Mouse (Mus musculus) stomach, embryonic 14.5 days (tissue): ENCODE measurements around the gene Rnf213. TPM values are rescaled to one million over a fixed set of nuclear protein-coding genes. Genes with fewer than 3 reads are reported as not detected.

Experiments
- ATAC-seq: fragments of 200-750 bp; cut with Nextera tagmentation; 2 replicates; pipeline ENCODE4 v1.8.0; 2017; ENCODE audit warnings: low read depth, moderate TSS enrichment; ENCODE audit not compliant: insufficient number of reproducible peaks, insufficient read depth, low FRiP score
- H3K27ac ChIP-seq: fragments of 300-500 bp; sonication (generic); 2 replicates; pipeline ENCODE4 v1.5.1; 2014; ENCODE audit warnings: mild to moderate bottlenecking, low read length, moderate library complexity, mixed read lengths
- H3K27me3 ChIP-seq: fragments of 300-500 bp; sonication (generic); 2 replicates; pipeline ENCODE4 v1.6.1; 2014; ENCODE audit warnings: low read length, control low read depth, mixed read lengths; ENCODE audit not compliant: control insufficient read depth, insufficient read depth
- H3K36me3 ChIP-seq: fragments of 300-500 bp; sonication (generic); 2 replicates; pipeline ENCODE4 v1.6.1; 2014; ENCODE audit warnings: mild to moderate bottlenecking, control low read depth, low read length, moderate library complexity, mixed read lengths; ENCODE audit not compliant: control insufficient read depth, insufficient read depth
- H3K4me1 ChIP-seq: fragments of 300-500 bp; sonication (generic); 2 replicates; pipeline ENCODE4 v1.6.1; 2014; ENCODE audit warnings: low read length, control low read depth, mixed read lengths; ENCODE audit not compliant: control insufficient read depth, insufficient read depth
- H3K4me2 ChIP-seq: fragments of 300-500 bp; sonication (generic); replicated peaks from 2 replicates; pipeline ENCODE4 v1.6.1; 2014; ENCODE audit warnings: low read depth, low read length, control low read depth
- H3K4me3 ChIP-seq: fragments of 300-500 bp; sonication (generic); 2 replicates; pipeline ENCODE4 v1.5.1; 2014; ENCODE audit warnings: low read depth, low read length, control low read depth
- H3K9ac ChIP-seq: fragments of 300-500 bp; sonication (generic); replicated peaks from 2 replicates; pipeline ENCODE4 v1.6.1; 2014; ENCODE audit warnings: low read depth, mild to moderate bottlenecking, control low read depth, low read length, moderate library complexity, mixed read lengths
- H3K9me3 ChIP-seq: fragments of 300-500 bp; sonication (generic); 2 replicates; pipeline ENCODE4 v1.6.1; 2016; ENCODE audit warnings: low read depth, low read length, control low read depth; ENCODE audit not compliant: control insufficient read depth
- WGBS: fragments of 180-500 bp; shearing (Covaris S2); extraction: QIAGEN DNeasy Blood & Tissue Kit; methylation state at CpG from one replicate; pipeline ENCODE4 v1.1.7; 2014; 5-methylcytosine and 5-hydroxymethylcytosine counted together
- polyA plus RNA-seq: library from polyadenylated mRNA; unstranded; fragments of >200 nt; fragmentation: Nextera tagmentation; extraction: Ambion mirVana; gene quantifications from 2 replicates; pipeline ENCODE4 v1.2.1, GENCODE M21; 2014

Gene Rnf213
- polyA plus RNA-seq, 1 experiment from 2014 or later = 11.1 TPM

DNA sequence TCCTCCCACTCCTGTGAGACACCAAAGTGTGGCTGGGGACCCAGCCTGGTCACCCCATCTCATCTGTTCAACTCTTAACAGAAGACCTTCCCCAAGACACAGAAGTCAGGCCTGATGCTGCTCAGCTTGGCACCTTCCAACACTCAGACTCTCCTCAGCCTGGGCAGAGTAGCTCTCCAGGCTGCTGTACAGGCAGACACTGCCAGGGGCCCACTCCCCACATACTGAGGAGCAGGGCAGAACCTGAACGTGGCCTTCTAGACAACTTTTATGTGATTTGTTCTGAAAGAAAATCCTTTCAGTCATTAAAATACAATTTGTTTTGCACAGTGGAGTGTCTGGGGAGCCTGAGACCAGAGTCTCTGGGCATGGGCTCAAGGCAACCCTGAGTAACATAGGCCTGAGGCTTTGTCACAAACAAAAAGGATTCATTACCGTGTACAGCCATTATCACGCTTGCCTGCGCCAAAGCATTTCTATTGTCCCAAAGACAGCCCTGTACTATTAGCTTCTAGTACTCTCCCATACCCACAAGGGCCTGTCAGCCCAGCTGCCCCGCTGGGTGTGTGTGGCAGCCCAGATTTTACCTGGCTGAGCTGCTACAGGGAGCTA is 116.4 kb downstream of the Rnf213 start:
- 71% methylated on average over 5 of the region's 5 CpGs for WGBS
- no peak overlapping the region for H3K27ac ChIP-seq

DNA sequence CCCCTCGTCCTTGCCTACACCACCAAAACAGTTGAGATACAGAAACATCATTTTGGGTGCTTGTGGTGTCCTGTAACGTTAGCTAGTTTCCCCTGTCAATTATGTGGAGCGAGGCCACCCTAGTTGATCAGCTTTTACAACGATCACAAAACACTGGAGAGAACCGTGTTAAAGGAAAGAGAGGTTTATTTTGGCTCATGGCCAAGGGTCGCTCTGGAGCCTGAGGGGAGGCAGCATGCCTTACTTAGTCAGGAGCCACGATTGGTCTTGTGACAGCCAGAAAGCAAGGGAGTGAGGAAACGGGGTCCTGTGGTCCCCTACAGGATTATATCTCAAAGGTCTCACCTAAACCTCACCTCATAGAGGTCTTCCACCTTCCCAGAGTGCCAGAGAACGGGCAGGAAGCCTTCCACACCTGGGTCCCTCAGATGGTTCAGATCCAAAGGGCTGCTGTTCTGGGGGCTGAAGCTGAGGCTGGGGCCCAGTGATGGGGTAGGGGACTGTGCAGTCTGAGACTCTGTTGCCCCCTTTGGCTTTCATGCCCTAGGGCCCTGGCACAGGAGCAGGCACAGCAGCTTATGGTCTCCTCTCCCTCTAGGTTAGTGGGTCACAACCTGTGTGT is 120.2 kb downstream of the Rnf213 start:
- Histone ChIP-seq H3K4me2 (no peak overlapping the region), H3K4me1 (no peaks in the 10 kb centered on the region), H3K9me3 (no peaks in the 10 kb centered on the region), H3K36me3 (peaks cover 2% of the 10 kb centered on the region; the same call in 1 of the 2 replicates), H3K4me3 (no peak overlapping the region), H3K9ac (no peak overlapping the region), H3K27ac (no peak overlapping the region), H3K27me3 (peaks cover 3% of the 10 kb centered on the region; the same call in 1 of the 2 replicates)
- no peak for ATAC-seq
- 38% methylated on average over 9 of the region's 9 CpGs for WGBS

More for the DNA sequence above, 116.4 kb downstream of the Rnf213 start:
- no peaks in the 10 kb centered on the region for H3K9me3 ChIP-seq
- H3K4me1 ChIP-seq = no peaks in the 10 kb centered on the region
- H3K9ac ChIP-seq = no peak overlapping the region
- no peak for ATAC-seq
- no peaks in the 10 kb centered on the region for H3K27me3 ChIP-seq
- H3K4me3 ChIP-seq = no peak overlapping the region
- H3K4me2 ChIP-seq = no peak overlapping the region
- H3K36me3 ChIP-seq = peaks cover 32% of the 10 kb centered on the region

DNA sequence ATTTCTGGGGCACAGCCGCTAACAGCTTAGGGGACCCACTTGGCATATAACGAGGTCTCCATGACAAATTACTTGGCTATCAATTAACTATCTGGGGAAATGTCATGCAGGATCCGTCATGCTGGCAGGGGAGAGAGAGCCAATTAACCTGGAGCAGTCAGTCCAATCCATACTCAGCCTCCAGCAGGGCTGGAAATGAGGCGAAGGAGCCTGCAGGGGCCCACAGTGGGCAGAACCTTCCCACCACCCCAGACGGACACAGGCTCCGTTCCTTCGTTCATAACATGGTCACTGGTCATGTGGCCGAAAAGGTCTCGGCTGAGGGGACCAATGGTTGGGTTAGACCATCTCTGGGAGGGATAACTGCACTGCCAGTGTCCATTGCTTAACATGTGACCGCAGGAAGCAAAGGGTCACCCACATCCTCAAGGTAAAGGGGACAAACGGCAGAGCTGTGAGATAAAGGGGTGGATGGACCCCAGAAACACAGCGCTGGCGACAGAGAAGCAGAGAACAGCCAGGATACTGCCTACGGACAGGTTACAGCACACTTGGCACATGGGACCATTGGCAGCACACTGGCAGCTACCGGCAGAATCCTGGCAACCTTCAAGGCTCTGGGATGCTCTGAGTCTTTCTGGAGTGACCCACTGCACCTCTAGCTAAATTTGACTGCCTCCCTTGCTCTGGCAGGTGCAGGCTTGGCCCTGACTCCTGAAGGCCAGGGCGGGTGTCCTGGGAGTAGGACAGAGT is 121.4 kb downstream of the Rnf213 start:
- no peaks in the 10 kb centered on the region for H3K4me1 ChIP-seq
- 57% methylated on average over 16 of the region's 16 CpGs for WGBS
- ATAC-seq = no peak
- H3K9ac ChIP-seq = no peak overlapping the region
- H3K9me3 ChIP-seq = no peaks in the 10 kb centered on the region
- no peak overlapping the region for H3K4me3 ChIP-seq
- H3K27me3 ChIP-seq = peaks cover 3% of the 10 kb centered on the region; the same call in 1 of the 2 replicates
- no peak overlapping the region for H3K27ac ChIP-seq
- H3K4me2 ChIP-seq = peak overlapping the region; percentile 22; the same call in 1 of the 2 replicates
- H3K36me3 ChIP-seq = no peaks in the 10 kb centered on the region

DNA sequence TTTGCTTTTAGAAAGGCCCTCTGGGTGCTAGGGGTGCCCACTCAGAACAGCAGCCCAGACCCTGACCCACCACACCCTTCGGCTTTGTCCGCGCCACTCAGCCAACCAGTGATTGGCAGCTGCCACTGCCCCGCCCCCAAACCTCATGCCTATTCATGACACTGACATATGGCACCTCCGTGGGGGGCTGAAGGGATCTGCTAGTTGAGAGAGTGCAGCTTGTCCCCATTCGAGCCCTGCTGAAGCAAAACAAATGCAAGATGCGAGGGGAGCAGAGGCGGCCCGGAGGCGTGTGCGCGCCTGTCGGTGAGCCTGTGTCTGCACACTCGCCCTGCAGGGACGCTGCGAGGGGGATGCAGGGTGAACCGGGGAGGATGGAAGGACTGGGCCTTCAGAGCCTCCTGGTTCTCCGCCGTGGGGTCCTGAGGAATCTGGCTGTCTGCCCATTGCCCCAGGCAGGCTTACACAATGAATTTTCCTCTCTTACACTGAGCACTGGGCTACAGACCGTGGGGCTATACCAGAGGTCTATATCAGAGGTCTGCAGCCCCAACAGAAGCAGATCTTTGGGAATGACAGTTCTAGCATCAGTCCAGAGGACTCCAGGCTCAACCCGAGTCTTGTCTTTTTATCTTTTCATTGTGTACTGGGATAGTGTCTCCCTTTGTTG is 122.2 kb downstream of the Rnf213 start:
- no peaks in the 10 kb centered on the region for H3K9me3 ChIP-seq
- no peaks in the 10 kb centered on the region for H3K36me3 ChIP-seq
- no peak overlapping the region for H3K9ac ChIP-seq
- H3K4me1 ChIP-seq = no peaks in the 10 kb centered on the region
- WGBS = 6% methylated on average over 21 of the region's 21 CpGs
- H3K4me2 ChIP-seq = peak overlapping the region; percentile 22; the same call in 1 of the 2 replicates
- ATAC-seq = no peak
- H3K27ac ChIP-seq = no peak overlapping the region
- peaks cover 3% of the 10 kb centered on the region; the same call in 1 of the 2 replicates for H3K27me3 ChIP-seq
- no peak overlapping the region for H3K4me3 ChIP-seq

DNA sequence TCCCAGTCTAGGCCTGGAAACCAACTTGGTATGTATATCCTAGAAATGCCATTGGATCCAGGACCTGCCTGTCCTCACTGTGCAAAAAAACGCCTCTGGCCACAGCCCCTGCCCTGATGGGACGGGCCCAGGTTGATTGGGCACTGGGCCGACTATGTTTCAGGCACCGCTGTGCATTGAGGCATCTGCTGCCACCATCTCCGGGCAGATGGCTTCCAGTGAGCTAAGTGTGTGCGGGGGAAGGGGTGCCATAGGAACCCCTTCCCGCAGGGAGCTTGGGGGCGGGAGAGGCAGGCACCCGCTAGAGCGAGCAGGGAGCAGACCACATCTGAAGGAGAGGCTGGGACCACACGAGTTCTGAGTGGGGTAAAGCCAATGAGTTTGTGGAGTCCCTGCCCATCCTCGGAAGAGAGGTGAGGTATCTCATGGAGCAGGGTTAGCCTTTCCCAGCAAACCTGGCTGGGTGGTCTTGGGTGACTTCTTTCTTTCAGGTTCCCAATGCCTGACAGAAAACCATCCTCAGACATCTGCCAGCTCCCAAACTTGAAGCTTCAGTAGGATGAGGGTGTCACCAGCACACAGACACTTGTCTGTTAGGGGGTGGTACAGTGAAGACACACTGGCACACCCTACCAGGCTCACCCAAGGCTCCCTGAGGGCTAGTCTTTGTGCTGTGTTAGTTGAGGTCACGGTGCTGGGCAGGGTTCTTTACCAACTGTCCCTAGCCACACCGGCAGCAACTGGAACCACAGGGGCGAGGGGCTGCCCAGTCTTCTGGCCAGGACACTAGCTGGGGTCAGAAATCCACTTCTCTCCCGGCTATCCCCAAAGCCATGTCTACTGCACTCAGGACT is 123.2 kb downstream of the Rnf213 start:
- Histone ChIP-seq H3K4me3 (no peak overlapping the region), H3K9ac (no peak overlapping the region), H3K9me3 (no peaks in the 10 kb centered on the region), H3K4me2 (no peak overlapping the region), H3K27me3 (peaks cover 3% of the 10 kb centered on the region; the same call in 1 of the 2 replicates), H3K27ac (no peak overlapping the region), H3K4me1 (no peaks in the 10 kb centered on the region), H3K36me3 (no peaks in the 10 kb centered on the region)
- WGBS = 73% methylated on average over 16 of the region's 16 CpGs
- no peak for ATAC-seq

DNA sequence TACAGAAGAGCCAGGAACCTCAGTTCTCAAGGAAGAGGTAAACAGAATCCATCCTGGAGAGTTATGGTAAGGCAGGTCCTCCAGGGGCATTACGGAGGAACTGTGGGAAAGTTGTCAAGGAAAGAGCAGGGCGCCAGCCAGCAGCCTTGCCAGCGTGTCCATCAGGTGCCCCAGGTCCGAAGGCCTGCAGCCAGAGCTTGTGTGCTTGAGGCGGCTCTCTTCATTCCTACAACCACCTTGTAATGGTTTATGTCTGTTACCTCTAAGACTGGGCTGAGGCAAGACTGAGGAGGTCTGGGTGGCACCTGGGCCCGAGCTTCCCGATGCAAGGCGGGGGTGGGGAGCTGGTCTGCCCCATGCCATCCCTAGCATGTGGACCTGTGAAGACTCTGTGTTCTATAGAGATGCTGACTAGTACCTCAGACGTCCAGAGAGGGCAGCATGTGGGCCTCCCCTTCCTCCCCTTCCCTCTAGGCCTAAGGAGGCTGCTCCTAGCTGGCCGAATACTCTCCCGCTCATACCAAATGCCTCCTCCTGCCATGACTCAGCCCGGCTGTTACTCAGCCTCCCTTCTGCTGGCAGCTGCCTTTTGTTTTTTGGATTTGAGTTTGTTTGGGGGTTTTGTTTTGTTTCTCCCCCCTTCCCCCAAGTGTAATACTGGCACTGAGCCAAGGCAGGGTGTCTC is 123.9 kb downstream of the Rnf213 start:
- no peak overlapping the region for H3K27ac ChIP-seq
- H3K4me2 ChIP-seq = no peak overlapping the region
- 71% methylated on average over 12 of the region's 12 CpGs for WGBS
- H3K4me3 ChIP-seq = no peak overlapping the region
- peaks cover 3% of the 10 kb centered on the region; the same call in 1 of the 2 replicates for H3K27me3 ChIP-seq
- H3K4me1 ChIP-seq = no peaks in the 10 kb centered on the region
- H3K9ac ChIP-seq = no peak overlapping the region
- H3K36me3 ChIP-seq = no peaks in the 10 kb centered on the region
- peak; percentile 50; the same call in 1 of the 2 replicates for ATAC-seq
- no peaks in the 10 kb centered on the region for H3K9me3 ChIP-seq

DNA sequence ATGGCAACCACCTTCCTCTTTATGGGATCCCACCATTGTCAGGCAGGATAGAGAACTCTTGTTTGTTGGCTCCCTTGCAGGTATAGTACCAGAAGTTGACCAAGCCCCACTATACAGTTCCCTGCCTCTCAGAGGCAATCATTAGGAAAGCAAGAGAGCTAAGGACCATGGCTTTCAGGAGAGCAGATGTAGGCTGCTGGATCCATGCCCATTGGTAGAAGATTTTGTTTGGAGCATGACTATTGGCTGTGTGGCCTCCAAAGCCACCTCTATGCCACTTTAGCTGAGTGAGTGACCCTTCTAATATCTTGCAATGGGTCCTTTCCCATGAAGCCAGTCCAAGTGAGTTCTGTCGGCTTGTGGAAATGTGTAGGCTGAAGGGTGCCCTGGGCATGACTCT is 126.5 kb downstream of the Rnf213 start:
- no peaks in the 10 kb centered on the region for H3K4me1 ChIP-seq
- no peaks in the 10 kb centered on the region for H3K9me3 ChIP-seq
- H3K27me3 ChIP-seq = peaks cover 3% of the 10 kb centered on the region; the same call in 1 of the 2 replicates
- WGBS = 96% methylated on average over 1 of the region's 1 CpGs
- no peak overlapping the region for H3K4me3 ChIP-seq
- H3K9ac ChIP-seq = no peak overlapping the region
- no peak overlapping the region for H3K27ac ChIP-seq
- no peak for ATAC-seq
- no peak overlapping the region for H3K4me2 ChIP-seq
- H3K36me3 ChIP-seq = no peaks in the 10 kb centered on the region
